Mouse (Mus musculus) ES-E14 (cell line): ENCODE measurements around the gene Slc29a2. TPM values are rescaled to one million over a fixed set of nuclear protein-coding genes. Genes with fewer than 3 reads are reported as not detected.

Experiments
- DNase-seq: peaks from one replicate; pipeline ENCODE4 v3.0.0-alpha.2; 2013; ENCODE audit warnings: low read depth, low spot score
- H3K27ac ChIP-seq: 2 replicates; pipeline ENCODE4 v1.5.1; 2012; ENCODE audit warnings: low read depth, mild to moderate bottlenecking, low read length, moderate library complexity, mixed read lengths; ENCODE audit not compliant: poor library complexity, insufficient read depth, severe bottlenecking
- H3K36me3 ChIP-seq: 2 replicates; pipeline ENCODE4 v1.6.1; 2012; ENCODE audit warnings: mild to moderate bottlenecking, low read length, moderate library complexity, mixed read lengths; ENCODE audit not compliant: control insufficient read depth, poor library complexity, insufficient read depth, severe bottlenecking
- H3K4me1 ChIP-seq, 2 experiments: fragments of 150-350 bp in 1 of 2; sonication (generic) in 1 of 2; 2 replicates each; pipeline ENCODE4 v1.6.1; 2012; ENCODE audit warnings: low read length in 2 of 2, mild to moderate bottlenecking in 1 of 2, mixed read lengths in 1 of 2; ENCODE audit not compliant: control insufficient read depth in 2 of 2, insufficient read depth in 2 of 2, poor library complexity in 1 of 2
- H3K4me3 ChIP-seq, 2 experiments: fragments of 150-350 bp in 1 of 2; sonication (generic) in 1 of 2; 2 replicates each; pipeline ENCODE4 v1.5.1; 2012; ENCODE audit warnings: low read length in 2 of 2, low read depth in 1 of 2, mild to moderate bottlenecking in 1 of 2, mixed read lengths in 1 of 2; ENCODE audit not compliant: insufficient read depth in 1 of 2, poor library complexity in 1 of 2, severe bottlenecking in 1 of 2
- H3K9ac ChIP-seq: 2 replicates; pipeline ENCODE4 v1.6.1; 2012; ENCODE audit warnings: low read depth, mild to moderate bottlenecking, low read length, mixed read lengths; ENCODE audit not compliant: poor library complexity, insufficient read depth, severe bottlenecking
- H3K9me3 ChIP-seq: fragments of 150-350 bp; sonication (generic); 2 replicates; pipeline ENCODE4 v1.6.1; 2012; ENCODE audit warnings: low read depth, mild to moderate bottlenecking, low read length; ENCODE audit not compliant: control insufficient read depth, insufficient read depth
- CHD2 ChIP-seq: IDR thresholded peaks from 2 replicates; pipeline ENCODE4 v1.6.1; 2014; ENCODE audit warnings: mild to moderate bottlenecking, low read depth, low read length, inconsistent platforms
- HCFC1 ChIP-seq: IDR thresholded peaks from 2 replicates; pipeline ENCODE4 v1.6.1; 2012; ENCODE audit warnings: low read length, inconsistent platforms, borderline replicate concordance; ENCODE audit not compliant: insufficient read depth
- MAFK ChIP-seq: IDR thresholded peaks from 2 replicates; pipeline ENCODE4 v1.6.1; 2014; ENCODE audit warnings: mild to moderate bottlenecking, low read depth, low read length, inconsistent platforms; ENCODE audit not compliant: insufficient read depth
- ZC3H11A ChIP-seq: IDR thresholded peaks from 2 replicates; pipeline ENCODE4 v1.6.1; 2012; ENCODE audit warnings: low read depth, mild to moderate bottlenecking, inconsistent platforms, low read length, borderline replicate concordance
- ZNF384 ChIP-seq: IDR thresholded peaks from 2 replicates; pipeline ENCODE4 v1.6.1; 2012; ENCODE audit warnings: low read depth, low read length, inconsistent platforms
- in situ Hi-C, 2 experiments: fragments of 600-800 bp; cut with MboI; formaldehyde crosslinking; loops; one replicate each; pipeline ENCODE4 v1.15.1; 2025; ENCODE audit warnings: low sequenced_read_pairs in 2 of 2, inconsistent platforms in 1 of 2; ENCODE audit not compliant: unreplicated experiment in 2 of 2
- total RNA-seq: library from RNA; depleted of rRNA; stranded (reverse); fragments of 300-350 nt; gene quantifications from 2 replicates; pipeline ENCODE4 v1.2.3, GENCODE M21; 2012

Gene Slc29a2
- total RNA-seq, 1 experiment, result 21.0 TPM

DNA sequence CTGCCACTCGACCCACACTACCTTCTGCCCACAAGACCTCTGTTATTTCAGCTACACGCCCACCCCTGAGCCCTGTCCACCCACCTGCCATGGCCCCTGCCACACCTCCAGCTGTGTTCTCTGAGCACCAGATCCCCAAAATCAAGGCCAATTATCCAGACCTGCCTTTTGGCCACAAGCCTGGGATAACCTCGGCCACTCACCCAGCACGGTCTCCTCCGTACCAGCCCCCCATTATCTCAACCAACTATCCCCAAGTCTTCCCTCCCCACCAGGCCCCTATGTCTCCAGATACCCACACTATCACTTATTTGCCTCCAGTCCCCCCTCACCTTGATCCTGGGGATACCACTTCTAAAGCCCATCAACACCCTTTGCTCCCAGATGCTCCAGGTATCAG, 45.8 kb downstream of the Slc29a2 start:
- H3K27ac ChIP-seq, result no peak overlapping the region
- no peaks in the 10 kb centered on the region for H3K36me3 ChIP-seq
- in situ Hi-C loops, result no loop called here
- peaks cover 7 to 25% of the 10 kb centered on the region in 2 experiments; a peak in 3 of 4 replicates for H3K4me1 ChIP-seq
- DNase-seq, result no peak
- TF ChIP-seq HCFC1 (no peak), ZNF384 (no peak), MAFK (no peak), CHD2 (no peak), ZC3H11A (no peak)
- H3K9ac ChIP-seq, result no peak overlapping the region
- H3K9me3 ChIP-seq, result no peaks in the 10 kb centered on the region
- H3K4me3 ChIP-seq, result no peak overlapping the region

DNA sequence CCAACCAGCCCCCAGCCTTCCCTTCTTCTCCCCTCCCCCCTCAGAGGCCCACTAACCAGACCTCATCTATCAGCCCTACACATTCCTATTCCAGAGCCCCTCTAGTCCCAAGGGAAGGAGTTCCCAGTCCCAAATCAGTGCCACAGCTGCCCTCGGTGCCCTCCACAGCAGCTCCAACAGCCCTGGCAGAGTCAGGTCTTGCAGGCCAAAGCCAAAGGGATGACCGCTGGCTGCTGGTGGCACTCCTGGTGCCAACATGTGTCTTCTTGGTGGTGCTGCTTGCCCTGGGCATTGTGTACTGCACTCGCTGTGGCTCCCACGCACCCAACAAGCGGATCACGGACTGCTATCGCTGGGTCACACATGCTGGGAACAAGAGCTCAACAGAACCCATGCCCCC, 46.3 kb downstream of the Slc29a2 start:
- Histone ChIP-seq H3K4me3 (no peak overlapping the region), H3K9me3 (no peaks in the 10 kb centered on the region), H3K9ac (no peak overlapping the region), H3K27ac (no peak overlapping the region), H3K4me1 (peaks cover 7 to 25% of the 10 kb centered on the region in 2 experiments; a peak in 3 of 4 replicates), H3K36me3 (no peaks in the 10 kb centered on the region)
- in situ Hi-C loops, result no loop called here
- DNase-seq, result no peak
- TF ChIP-seq ZNF384, result no peak
- TF ChIP-seq HCFC1, result no peak
- TF ChIP-seq CHD2, result no peak
- TF ChIP-seq ZC3H11A, result no peak
- TF ChIP-seq MAFK, result no peak

DNA sequence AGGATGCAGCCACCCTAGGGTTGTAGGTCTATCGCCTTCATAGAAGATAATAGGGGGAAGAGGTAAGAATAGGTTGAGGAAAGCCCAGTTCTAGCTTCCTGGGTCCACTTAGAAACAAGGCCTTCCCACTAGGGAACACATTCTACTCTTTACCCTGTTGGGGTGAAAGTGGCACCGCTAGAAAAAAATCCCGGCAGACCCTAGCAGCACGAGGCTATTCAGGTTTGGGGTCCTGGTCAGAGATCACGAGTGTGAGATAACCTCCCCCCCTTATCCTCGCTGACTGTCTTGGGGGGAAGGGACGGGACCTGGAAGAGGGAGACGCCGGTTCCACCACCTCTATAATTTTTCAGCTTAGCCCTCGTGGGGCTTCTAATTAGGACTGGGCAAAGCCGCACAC, 47.4 kb downstream of the Slc29a2 start:
- in situ Hi-C loops, result no loop called here
- Histone ChIP-seq H3K36me3 (no peaks in the 10 kb centered on the region), H3K9me3 (no peaks in the 10 kb centered on the region), H3K4me1 (peaks cover 7 to 25% of the 10 kb centered on the region in 2 experiments; a peak in 3 of 4 replicates), H3K27ac (peak overlapping the region; percentile 48; the same call in 1 of the 2 replicates), H3K9ac (peak overlapping the region; percentile 59; the same call in 1 of the 2 replicates), H3K4me3 (peak overlapping the region; percentile 48 to 68)
- no peak for DNase-seq
- TF ChIP-seq CHD2, result no peak
- TF ChIP-seq MAFK, result no peak
- TF ChIP-seq ZNF384, result no peak
- no peak for TF ChIP-seq ZC3H11A
- TF ChIP-seq HCFC1, result no peak

- no peaks in the 10 kb centered on the region for H3K9me3 ChIP-seq
- H3K27ac ChIP-seq, result peak overlapping the region; percentile 48; the same call in 1 of the 2 replicates
- peak; percentile 95 for DNase-seq
- in situ Hi-C loops, result no loop called here
- peak overlapping the region; percentile 64 to 68 for H3K4me3 ChIP-seq
- H3K4me1 ChIP-seq, result peaks cover 7 to 25% of the 10 kb centered on the region in 2 experiments; a peak in 3 of 4 replicates
- TF ChIP-seq ZNF384 (no peak), MAFK (no peak)
- H3K36me3 ChIP-seq, result no peaks in the 10 kb centered on the region
- H3K9ac ChIP-seq, result peak overlapping the region; percentile 59
Measured at GRCm38 (mm10) chr19:5071545-5072369, 48.1 kb downstream of the Slc29a2 start.
